Mouse (Mus musculus): Measurements from ENCODE around the gene Tmem247. TPM values are rescaled to one million over a fixed set of nuclear protein-coding genes. Genes with fewer than 3 reads are reported as not detected.

The Tmem247 gene
- polyA plus RNA-seq, 1 experiment from 2014 or later: not detected

DNA sequence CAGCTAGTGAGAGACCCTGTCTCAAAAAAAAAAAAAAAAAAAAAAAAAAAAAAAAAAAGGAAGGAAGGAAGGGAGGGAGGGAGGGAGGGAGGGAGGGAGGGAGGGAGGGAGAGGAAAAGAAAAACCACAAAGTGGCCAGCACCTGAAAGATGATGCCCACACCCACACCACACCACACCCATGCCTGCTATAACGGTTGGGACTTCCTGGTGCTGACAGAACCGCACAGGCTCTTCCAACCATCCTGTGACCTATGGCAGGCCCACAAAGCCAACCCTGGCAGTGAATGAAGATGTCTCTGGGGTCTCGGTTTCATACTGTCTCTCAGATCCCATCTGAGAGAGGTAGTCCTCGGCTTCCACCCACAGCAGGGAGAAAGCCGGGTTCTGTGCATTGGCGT, 12.2 kb downstream of the Tmem247 start:
- H3K36me3 ChIP-seq (ENCODE audit: control insufficient read depth, insufficient read depth, low read length): no peaks in the 10 kb centered on the region

DNA sequence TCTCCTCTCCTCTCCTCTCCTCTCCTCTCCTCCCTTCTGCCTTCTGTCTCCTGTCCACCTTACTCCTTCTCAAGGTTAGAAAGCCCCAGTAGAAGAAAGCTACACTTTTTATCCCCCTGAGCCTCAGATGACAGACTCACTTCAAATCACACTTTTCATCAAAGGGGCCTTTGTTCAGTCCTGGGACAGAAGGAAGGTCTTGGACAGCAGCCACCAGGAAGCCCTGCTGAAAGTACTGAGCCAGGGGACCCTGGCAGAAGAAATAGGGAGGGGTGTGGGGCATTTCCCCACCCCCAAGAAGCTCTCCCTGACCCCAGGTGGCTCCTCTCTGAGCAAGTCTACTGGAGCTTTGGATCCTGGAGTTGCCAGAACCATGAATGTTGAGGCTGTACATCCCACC, 12.8 kb downstream of the Tmem247 start:
- no peak overlapping the region for H3K4me3 ChIP-seq (ENCODE audit: low read depth, low read length)
- no peaks in the 10 kb centered on the region for H3K4me1 ChIP-seq (ENCODE audit: control insufficient read depth, insufficient read depth, low read length)
- no peak overlapping the region for H3K9ac ChIP-seq (ENCODE audit: low read length)
- no peak for ATAC-seq (ENCODE audit: low FRiP score)
- H3K9me3 ChIP-seq (ENCODE audit: control insufficient read depth, low read length): peaks cover 4% of the 10 kb centered on the region; the same call in 1 of the 2 replicates
- DNase-seq (ENCODE audit: low spot score, missing footprints): no peak
- no peak overlapping the region for H3K27ac ChIP-seq (ENCODE audit: low read depth, low read length)
- H3K36me3 ChIP-seq (ENCODE audit: control insufficient read depth, insufficient read depth, low read length): no peaks in the 10 kb centered on the region
- no peak overlapping the region for H3K4me2 ChIP-seq
- no peaks in the 10 kb centered on the region; the same call in 1 of the 2 replicates for H3K27me3 ChIP-seq (ENCODE audit: control insufficient read depth, insufficient read depth, low read length)

More for the DNA sequence above, 12.2 kb downstream of the Tmem247 start:
- Histone ChIP-seq H3K27me3 (ENCODE audit: control insufficient read depth, insufficient read depth, low read length) (no peaks in the 10 kb centered on the region; the same call in 1 of the 2 replicates), H3K9me3 (ENCODE audit: control insufficient read depth, low read length) (peaks cover 4% of the 10 kb centered on the region; the same call in 1 of the 2 replicates), H3K9ac (ENCODE audit: low read length) (no peak overlapping the region), H3K27ac (ENCODE audit: low read depth, low read length) (no peak overlapping the region), H3K4me2 (no peak overlapping the region), H3K4me3 (ENCODE audit: low read depth, low read length) (no peak overlapping the region), H3K4me1 (ENCODE audit: control insufficient read depth, insufficient read depth, low read length) (no peaks in the 10 kb centered on the region)
- ATAC-seq (ENCODE audit: low FRiP score) (no peak), DNase-seq (ENCODE audit: low spot score, missing footprints) (no peak)
- 91% methylated on average over 6 of the region's 6 CpGs for WGBS

GRCm38 (mm10) chr17:86932896-86933295, 15.7 kb downstream of the Tmem247 start:
- WGBS: 35% methylated on average over 5 of the region's 5 CpGs
- no peak; the same call in 1 of the 2 replicates for ATAC-seq (ENCODE audit: low FRiP score)
- Histone ChIP-seq H3K27ac (ENCODE audit: low read depth, low read length) (no peak overlapping the region), H3K9me3 (ENCODE audit: control insufficient read depth, low read length) (no peaks in the 10 kb centered on the region), H3K9ac (ENCODE audit: low read length) (no peak overlapping the region), H3K4me1 (ENCODE audit: control insufficient read depth, insufficient read depth, low read length) (no peaks in the 10 kb centered on the region; the same call in 1 of the 2 replicates), H3K4me2 (no peak overlapping the region), H3K27me3 (ENCODE audit: control insufficient read depth, insufficient read depth, low read length) (no peaks in the 10 kb centered on the region; the same call in 1 of the 2 replicates), H3K36me3 (ENCODE audit: control insufficient read depth, insufficient read depth, low read length) (no peaks in the 10 kb centered on the region), H3K4me3 (ENCODE audit: low read depth, low read length) (no peak overlapping the region)
- no peak for DNase-seq (ENCODE audit: low spot score, missing footprints)

DNA sequence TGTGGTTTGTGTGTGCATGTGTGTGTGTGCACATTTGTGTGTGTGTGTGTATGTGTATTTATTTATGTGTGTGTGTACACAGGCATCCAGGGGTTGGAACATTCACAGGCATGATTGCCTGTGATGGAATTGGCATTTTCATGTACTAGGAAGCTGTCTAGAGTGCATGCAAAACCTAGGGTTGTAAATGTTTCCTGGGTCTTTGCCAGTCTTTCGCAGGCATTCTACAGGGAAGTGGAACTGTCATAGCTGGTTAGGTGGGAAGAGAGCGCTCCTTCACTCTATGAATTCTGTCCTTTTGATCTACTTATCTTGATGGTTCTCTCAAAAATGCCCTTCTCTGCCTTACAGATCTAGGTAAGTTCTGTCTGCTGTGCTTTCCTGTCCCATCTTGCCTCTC, 19.9 kb downstream of the Tmem247 start:
- ATAC-seq (ENCODE audit: low FRiP score) (no peak), DNase-seq (ENCODE audit: low spot score, missing footprints) (no peak)
- 76% methylated on average over 2 of the region's 2 CpGs for WGBS
- Histone ChIP-seq H3K4me1 (ENCODE audit: control insufficient read depth, insufficient read depth, low read length) (peaks cover 2% of the 10 kb centered on the region), H3K4me3 (ENCODE audit: low read depth, low read length) (no peak overlapping the region), H3K9me3 (ENCODE audit: control insufficient read depth, low read length) (no peaks in the 10 kb centered on the region), H3K36me3 (ENCODE audit: control insufficient read depth, insufficient read depth, low read length) (no peaks in the 10 kb centered on the region), H3K27ac (ENCODE audit: low read depth, low read length) (no peak overlapping the region), H3K4me2 (peak overlapping the region; percentile 56), H3K27me3 (ENCODE audit: control insufficient read depth, insufficient read depth, low read length) (no peaks in the 10 kb centered on the region; the same call in 1 of the 2 replicates), H3K9ac (ENCODE audit: low read length) (peak overlapping the region; percentile 39; the same call in 1 of the 2 replicates)

GRCm38 (mm10) chr17:86937497-86938155, 20.5 kb downstream of the Tmem247 start:
- peak; percentile 94 for ATAC-seq (ENCODE audit: low FRiP score)
- peak overlapping the region; percentile 56 for H3K4me2 ChIP-seq
- no peaks in the 10 kb centered on the region for H3K36me3 ChIP-seq (ENCODE audit: control insufficient read depth, insufficient read depth, low read length)
- H3K27ac ChIP-seq (ENCODE audit: low read depth, low read length): no peak overlapping the region
- peaks cover 2% of the 10 kb centered on the region for H3K4me1 ChIP-seq (ENCODE audit: control insufficient read depth, insufficient read depth, low read length)
- peak; percentile 98 for DNase-seq (ENCODE audit: low spot score, missing footprints)
- 3% methylated on average over 20 of the region's 20 CpGs for WGBS
- no peaks in the 10 kb centered on the region; the same call in 1 of the 2 replicates for H3K27me3 ChIP-seq (ENCODE audit: control insufficient read depth, insufficient read depth, low read length)
- no peaks in the 10 kb centered on the region for H3K9me3 ChIP-seq (ENCODE audit: control insufficient read depth, low read length)
- H3K4me3 ChIP-seq (ENCODE audit: low read depth, low read length): peak overlapping the region; percentile 32
- H3K9ac ChIP-seq (ENCODE audit: low read length): peak overlapping the region; percentile 39

DNA sequence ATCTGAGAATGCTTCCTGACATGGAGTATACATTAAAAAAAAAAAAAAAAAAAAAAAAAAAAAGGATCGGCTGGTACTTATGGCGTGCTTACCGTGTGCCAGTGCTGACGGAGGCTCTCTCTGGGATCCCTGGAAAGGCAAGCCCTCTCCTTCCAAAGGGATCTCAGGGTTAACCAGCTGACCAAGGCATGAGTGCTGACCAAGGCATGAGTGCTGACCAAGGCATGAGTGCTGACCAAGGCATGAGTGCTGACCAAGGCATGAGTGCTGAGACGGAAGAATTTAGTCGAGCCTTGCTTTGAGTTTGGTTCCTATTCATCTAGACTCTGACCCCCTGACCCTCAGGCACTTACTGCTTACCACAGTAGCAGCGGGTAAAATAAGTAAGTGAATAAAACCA, 21.5 kb downstream of the Tmem247 start:
- H3K4me2 ChIP-seq: no peak overlapping the region
- DNase-seq (ENCODE audit: low spot score, missing footprints) (no peak), ATAC-seq (ENCODE audit: low FRiP score) (no peak)
- H3K9me3 ChIP-seq (ENCODE audit: control insufficient read depth, low read length): no peaks in the 10 kb centered on the region
- no peaks in the 10 kb centered on the region for H3K36me3 ChIP-seq (ENCODE audit: control insufficient read depth, insufficient read depth, low read length)
- peaks cover 2% of the 10 kb centered on the region for H3K4me1 ChIP-seq (ENCODE audit: control insufficient read depth, insufficient read depth, low read length)
- 65% methylated on average over 7 of the region's 7 CpGs for WGBS
- no peaks in the 10 kb centered on the region; the same call in 1 of the 2 replicates for H3K27me3 ChIP-seq (ENCODE audit: control insufficient read depth, insufficient read depth, low read length)
- H3K4me3 ChIP-seq (ENCODE audit: low read depth, low read length): no peak overlapping the region
- no peak overlapping the region for H3K9ac ChIP-seq (ENCODE audit: low read length)
- H3K27ac ChIP-seq (ENCODE audit: low read depth, low read length): no peak overlapping the region

- DNase-seq (ENCODE audit: low spot score, missing footprints) (no peak), ATAC-seq (ENCODE audit: low FRiP score) (no peak)
- 64% methylated on average over 6 of the region's 6 CpGs for WGBS
- H3K4me2 ChIP-seq: no peak overlapping the region
- H3K4me1 ChIP-seq (ENCODE audit: control insufficient read depth, insufficient read depth, low read length): peaks cover 2% of the 10 kb centered on the region
- no peaks in the 10 kb centered on the region for H3K36me3 ChIP-seq (ENCODE audit: control insufficient read depth, insufficient read depth, low read length)
- no peaks in the 10 kb centered on the region for H3K9me3 ChIP-seq (ENCODE audit: control insufficient read depth, low read length)
- no peaks in the 10 kb centered on the region for H3K27me3 ChIP-seq (ENCODE audit: control insufficient read depth, insufficient read depth, low read length)
- no peak overlapping the region for H3K9ac ChIP-seq (ENCODE audit: low read length)
- H3K27ac ChIP-seq (ENCODE audit: low read depth, low read length): no peak overlapping the region
- H3K4me3 ChIP-seq (ENCODE audit: low read depth, low read length): no peak overlapping the region
These were observed 25.0 kb downstream of the Tmem247 start for GRCm38 (mm10) chr17:86942112-86942511.

DNA sequence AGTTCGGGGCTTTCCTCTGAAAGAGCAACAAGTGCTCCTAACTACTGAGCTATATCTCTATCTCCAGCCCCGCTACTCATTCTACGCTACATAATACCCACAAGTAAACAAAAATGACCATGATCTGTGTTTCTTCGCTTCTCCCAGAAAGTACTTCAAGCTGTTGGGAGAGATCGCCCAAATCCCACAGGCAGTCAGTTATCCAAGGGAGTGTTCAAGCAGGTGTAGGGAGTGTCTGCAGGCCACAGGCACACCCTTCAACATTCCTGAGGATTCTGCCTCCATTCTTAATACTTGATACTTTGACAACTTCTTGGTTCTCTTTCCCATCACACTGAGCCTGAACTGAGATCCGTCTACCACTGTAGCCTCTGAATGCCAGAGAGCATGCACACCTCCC, 26.0 kb downstream of the Tmem247 start:
- ATAC-seq (ENCODE audit: low FRiP score): no peak
- Histone ChIP-seq H3K27ac (ENCODE audit: low read depth, low read length) (no peak overlapping the region), H3K9ac (ENCODE audit: low read length) (no peak overlapping the region), H3K4me1 (ENCODE audit: control insufficient read depth, insufficient read depth, low read length) (peaks cover under 1% of the 10 kb centered on the region; the same call in 1 of the 2 replicates), H3K4me2 (no peak overlapping the region), H3K36me3 (ENCODE audit: control insufficient read depth, insufficient read depth, low read length) (no peaks in the 10 kb centered on the region), H3K9me3 (ENCODE audit: control insufficient read depth, low read length) (no peaks in the 10 kb centered on the region), H3K4me3 (ENCODE audit: low read depth, low read length) (no peak overlapping the region), H3K27me3 (ENCODE audit: control insufficient read depth, insufficient read depth, low read length) (no peaks in the 10 kb centered on the region)
- WGBS: 91% methylated on average over 6 of the region's 6 CpGs
- DNase-seq (ENCODE audit: low spot score, missing footprints): no peak

- Histone ChIP-seq H3K4me3 (ENCODE audit: low read depth, low read length) (no peak overlapping the region), H3K36me3 (ENCODE audit: control insufficient read depth, insufficient read depth, low read length) (no peaks in the 10 kb centered on the region), H3K4me1 (ENCODE audit: control insufficient read depth, insufficient read depth, low read length) (no peaks in the 10 kb centered on the region), H3K27ac (ENCODE audit: low read depth, low read length) (no peak overlapping the region), H3K9me3 (ENCODE audit: control insufficient read depth, low read length) (no peaks in the 10 kb centered on the region), H3K27me3 (ENCODE audit: control insufficient read depth, insufficient read depth, low read length) (no peaks in the 10 kb centered on the region), H3K9ac (ENCODE audit: low read length) (no peak overlapping the region), H3K4me2 (no peak overlapping the region)
- WGBS: 32% methylated on average over 4 of the region's 4 CpGs
- DNase-seq (ENCODE audit: low spot score, missing footprints) (no peak), ATAC-seq (ENCODE audit: low FRiP score) (no peak)
These were observed 28.9 kb downstream of the Tmem247 start for GRCm38 (mm10) chr17:86946078-86946477.
